Mouse (Mus musculus) kidney, adult 2 months (tissue): ENCODE data around the gene Akt1s1. TPM values are rescaled to one million over a fixed set of nuclear protein-coding genes. Genes with fewer than 3 reads are reported as not detected.

Experiments used
- DNase-seq: peaks from one replicate; pipeline ENCODE4 v3.0.0; 2021
- H3K27ac ChIP-seq: fragments of 200-500 bp; 2 replicates; pipeline ENCODE4 v1.5.1; 2012; ENCODE audit warnings: low read depth, low read length, control low read depth, inconsistent platforms; ENCODE audit not compliant: insufficient read depth
- H3K27me3 ChIP-seq: fragments of 200-500 bp; replicated peaks from 2 replicates; pipeline ENCODE4 v1.6.1; 2012; ENCODE audit warnings: mild to moderate bottlenecking, moderate library complexity, low read length, inconsistent platforms; ENCODE audit not compliant: control insufficient read depth, insufficient read depth
- H3K36me3 ChIP-seq: fragments of 200-500 bp; 2 replicates; pipeline ENCODE4 v1.6.1; 2012; ENCODE audit warnings: mild to moderate bottlenecking, moderate library complexity, low read length, inconsistent platforms; ENCODE audit not compliant: control insufficient read depth, insufficient read depth
- H3K4me1 ChIP-seq: fragments of 200-500 bp; 2 replicates; pipeline ENCODE4 v1.6.1; 2011; ENCODE audit warnings: low read length; ENCODE audit not compliant: control insufficient read depth, insufficient read depth
- H3K4me3 ChIP-seq: fragments of 200-500 bp; 2 replicates; pipeline ENCODE4 v1.5.1; 2011; ENCODE audit warnings: mild to moderate bottlenecking, low read depth, low read length, control low read depth; ENCODE audit not compliant: insufficient read depth
- CTCF ChIP-seq: fragments of 200-500 bp; conservative IDR thresholded peaks from 2 replicates; pipeline ENCODE4 v1.5.1; 2011; ENCODE audit warnings: low read depth, mild to moderate bottlenecking, control low read depth, low read length, moderate library complexity, mixed read lengths; ENCODE audit not compliant: insufficient read depth, insufficient read length
- POLR2A ChIP-seq: fragments of 200-500 bp; IDR thresholded peaks from one replicate; pipeline ENCODE4 v1.6.1; 2011; ENCODE audit warnings: low read depth, low read length, control low read depth
- WGBS: fragments of 180-500 bp; shearing (Covaris S2); methylation state at CpG from one replicate; pipeline ENCODE4 v1.1.7; 2018; 5-methylcytosine and 5-hydroxymethylcytosine counted together
- polyA plus RNA-seq: library from polyadenylated mRNA; depleted of rRNA; stranded (reverse); fragments of >200 nt; gene quantifications from 2 replicates; pipeline ENCODE4 v1.2.3, GENCODE M21; 2012

Gene Akt1s1
- polyA plus RNA-seq, 1 experiment = 90.6 TPM

GRCm38 (mm10) chr7:44826771-44827170, 22.0 kb upstream of the Akt1s1 start:
- 54% methylated on average over 3 of the region's 3 CpGs for WGBS

DNA sequence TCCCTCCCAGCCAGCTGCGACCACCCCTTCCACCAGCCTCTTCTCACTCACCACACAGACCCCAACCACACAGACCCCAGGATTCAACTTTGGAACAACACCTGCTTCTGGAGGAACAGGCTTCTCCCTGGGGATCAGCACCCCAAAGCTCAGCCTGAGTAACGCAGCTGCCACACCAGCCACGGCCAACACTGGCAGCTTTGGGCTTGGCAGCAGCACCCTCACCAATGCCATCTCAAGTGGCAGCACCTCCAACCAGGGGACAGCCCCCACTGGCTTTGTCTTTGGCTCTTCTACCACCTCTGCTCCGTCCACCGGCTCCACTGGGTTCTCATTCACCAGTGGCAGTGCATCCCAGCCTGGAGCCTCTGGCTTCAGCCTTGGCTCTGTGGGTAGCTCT, 20.1 kb upstream of the Akt1s1 start:
- 0 out of 2 replicates have a peak, but pooled peaks cover 2% of the 10 kb centered on the region for H3K36me3 ChIP-seq
- H3K4me3 ChIP-seq = no peak overlapping the region
- DNase-seq = no peak
- WGBS = 91% methylated on average over 5 of the region's 5 CpGs
- TF ChIP-seq CTCF (no peak), POLR2A (no peak)
- H3K27me3 ChIP-seq = no peaks in the 10 kb centered on the region
- H3K4me1 ChIP-seq = no peaks in the 10 kb centered on the region
- no peak overlapping the region for H3K27ac ChIP-seq

More at GRCm38 (mm10) chr7:44826771-44827170, 22.0 kb upstream of the Akt1s1 start:
- H3K27me3 ChIP-seq = no peaks in the 10 kb centered on the region
- 0 out of 2 replicates have a peak, but pooled peaks cover 2% of the 10 kb centered on the region for H3K36me3 ChIP-seq
- H3K27ac ChIP-seq = no peak overlapping the region
- H3K4me1 ChIP-seq = no peaks in the 10 kb centered on the region
- DNase-seq = no peak
- H3K4me3 ChIP-seq = no peak overlapping the region
- TF ChIP-seq POLR2A = no peak
- no peak for TF ChIP-seq CTCF

- Histone ChIP-seq H3K27ac (no peak overlapping the region), H3K36me3 (0 out of 2 replicates have a peak, but pooled peaks cover 2% of the 10 kb centered on the region), H3K4me3 (no peak overlapping the region), H3K27me3 (no peaks in the 10 kb centered on the region), H3K4me1 (no peaks in the 10 kb centered on the region)
- TF ChIP-seq CTCF (no peak), POLR2A (no peak)
- WGBS = 68% methylated on average over 4 of the region's 4 CpGs
- DNase-seq = no peak
Measured at GRCm38 (mm10) chr7:44832763-44833162, 16.0 kb upstream of the Akt1s1 start.

DNA sequence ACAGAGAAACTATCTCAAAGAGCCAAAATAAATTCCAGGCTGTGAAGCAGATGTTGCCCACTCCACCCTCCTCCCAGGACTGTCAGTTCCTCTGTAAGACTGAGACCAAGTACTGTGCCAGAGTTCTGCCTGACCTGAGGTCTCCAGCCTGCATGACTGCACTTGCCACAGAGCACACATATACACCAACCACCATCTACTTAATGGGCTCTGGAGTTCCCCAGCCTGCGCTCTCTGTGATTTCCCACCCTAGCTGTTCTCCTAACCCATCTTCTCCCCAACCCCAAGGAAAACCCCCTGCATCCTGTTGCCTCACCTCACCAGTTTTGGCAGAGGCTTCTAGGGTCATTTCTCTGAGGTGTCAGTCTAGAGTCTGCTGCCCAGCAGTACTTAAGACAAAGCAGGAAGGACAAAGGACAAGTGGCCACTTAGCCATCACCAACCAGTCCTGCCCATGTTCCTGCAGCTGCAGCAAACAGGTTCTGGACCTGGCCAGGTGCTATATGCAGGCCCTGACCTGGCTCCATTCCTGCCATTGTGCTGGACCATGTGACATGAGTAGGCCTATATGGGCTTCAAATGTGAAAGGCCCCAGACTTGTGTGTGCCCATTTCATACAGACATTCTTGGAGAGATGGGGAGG, 13.3 kb upstream of the Akt1s1 start:
- Histone ChIP-seq H3K27ac (no peak overlapping the region), H3K36me3 (no peaks in the 10 kb centered on the region), H3K4me3 (no peak overlapping the region), H3K27me3 (no peaks in the 10 kb centered on the region), H3K4me1 (no peaks in the 10 kb centered on the region)
- no peak for DNase-seq
- 82% methylated on average over 1 of the region's 1 CpGs for WGBS
- TF ChIP-seq CTCF (no peak), POLR2A (no peak)

DNA sequence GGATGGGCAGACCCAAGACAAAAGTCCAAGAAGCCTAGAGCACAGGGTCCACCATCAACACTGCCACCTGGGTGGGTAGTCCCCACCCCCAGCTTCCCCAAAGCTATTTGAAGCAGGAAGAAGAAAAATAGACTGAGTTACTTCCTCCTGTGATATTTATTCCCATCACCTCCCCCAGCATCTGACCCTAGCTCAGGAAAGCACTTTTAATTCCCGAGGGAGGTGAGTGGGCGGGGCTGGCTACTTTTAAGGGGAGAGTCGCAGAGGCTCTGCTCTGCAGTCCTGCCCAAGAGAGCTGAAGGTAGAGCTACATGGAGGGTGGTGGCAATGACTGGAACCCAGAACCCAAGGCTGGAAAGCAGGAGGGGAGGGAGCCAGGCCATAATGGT, 12.8 kb upstream of the Akt1s1 start:
- 34% methylated on average over 3 of the region's 3 CpGs for WGBS
- no peaks in the 10 kb centered on the region for H3K27me3 ChIP-seq
- TF ChIP-seq CTCF = no peak
- TF ChIP-seq POLR2A = no peak
- no peak overlapping the region for H3K4me3 ChIP-seq
- no peaks in the 10 kb centered on the region for H3K4me1 ChIP-seq
- peak; percentile 41 for DNase-seq
- H3K27ac ChIP-seq = no peak overlapping the region
- H3K36me3 ChIP-seq = no peaks in the 10 kb centered on the region

DNA sequence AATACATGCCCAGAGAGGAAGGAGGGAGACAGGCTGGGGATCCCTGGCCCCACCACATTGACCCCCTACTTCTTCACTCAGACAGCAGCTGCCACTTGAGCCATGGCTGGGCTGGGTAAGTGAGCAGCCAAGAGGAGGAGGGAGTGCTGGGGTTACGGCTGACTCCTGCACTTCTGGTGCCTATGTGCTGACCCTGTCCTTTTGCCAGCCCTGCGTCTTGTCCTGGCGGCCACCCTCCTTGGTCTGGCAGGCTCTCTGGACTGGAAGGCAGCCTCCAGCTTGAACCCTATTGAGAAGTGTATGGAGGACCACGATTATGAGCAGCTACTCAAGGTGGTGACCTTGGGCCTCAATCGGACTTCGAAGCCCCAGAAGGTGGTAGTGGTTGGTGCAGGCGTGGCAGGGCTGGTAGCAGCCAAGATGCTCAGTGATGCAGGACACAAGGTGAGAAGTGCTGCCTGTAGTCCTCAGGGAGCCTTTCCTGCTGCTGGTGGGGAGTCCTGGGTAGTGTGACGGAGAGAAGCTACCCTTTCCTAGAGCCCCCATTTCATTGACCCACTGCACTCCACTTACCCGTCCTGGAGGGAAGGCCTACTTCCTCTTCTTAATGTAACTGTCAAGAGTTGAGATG, 12.3 kb upstream of the Akt1s1 start:
- Histone ChIP-seq H3K4me3 (no peak overlapping the region), H3K27me3 (no peaks in the 10 kb centered on the region), H3K36me3 (no peaks in the 10 kb centered on the region), H3K27ac (no peak overlapping the region), H3K4me1 (no peaks in the 10 kb centered on the region)
- TF ChIP-seq POLR2A = no peak
- 65% methylated on average over 9 of the region's 9 CpGs for WGBS
- no peak for DNase-seq

- Histone ChIP-seq H3K27ac (no peak overlapping the region), H3K4me3 (no peak overlapping the region), H3K4me1 (no peaks in the 10 kb centered on the region), H3K36me3 (no peaks in the 10 kb centered on the region; the same call in 1 of the 2 replicates), H3K27me3 (no peaks in the 10 kb centered on the region)
- DNase-seq = no peak
- TF ChIP-seq POLR2A = no peak
- TF ChIP-seq CTCF = no peak
- WGBS = 96% methylated on average over 6 of the region's 6 CpGs
Measured at GRCm38 (mm10) chr7:44838073-44838472, 10.7 kb upstream of the Akt1s1 start.

GRCm38 (mm10) chr7:44839171-44839490, 9.7 kb upstream of the Akt1s1 start:
- H3K4me3 ChIP-seq = no peak overlapping the region
- TF ChIP-seq POLR2A (no peak), CTCF (no peak)
- H3K4me1 ChIP-seq = no peaks in the 10 kb centered on the region
- no peaks in the 10 kb centered on the region; the same call in 1 of the 2 replicates for H3K36me3 ChIP-seq
- WGBS = 45% methylated on average over 11 of the region's 11 CpGs
- H3K27ac ChIP-seq = no peak overlapping the region
- DNase-seq = no peak
- H3K27me3 ChIP-seq = no peaks in the 10 kb centered on the region
